Comparison of ENCODE assay signal across 15 mouse cellular contexts in genomic region chr5:123300496-123301034, GRCm38 (mm10). TPM values are rescaled to one million over a fixed set of nuclear protein-coding genes. Genes with fewer than 3 reads are reported as not detected.
A peak's percentile ranks its signal among the peaks of the same experiment; 100 is the strongest.
DNase-seq lines count a peak whose midpoint lies in the region; ATAC-seq and TF ChIP-seq lines count a peak whose summit lies in the region.
"Had no signal": no experiment of that assay in that cellular context is flagged by ENCODE, and none has a peak within 500 bp of the region (broad histone marks: within the 10 kb centered on the region; RNA-seq: fewer than 3 reads in every experiment).

No protein-coding gene starts in this region.

- no peak for DNase-seq in forebrain, embryonic 10.5 days (ENCODE audit: extremely low spot score, low spot score)
- DNase-seq in forebrain, postnatal 0 days, result no peak
- no peak for DNase-seq in limb, embryonic 10.5 days (ENCODE audit: low spot score)
- DNase-seq in spleen, postnatal 14 days (ENCODE audit: low spot score in 2 of 2), result no peak
- no peak for DNase-seq in thymus, postnatal 4 days
- DNase-seq: cerebellum, adult 8-10 months; gastrocnemius, adult 2 months; right cerebral cortex, postnatal 14 days; thymus, adult 2 months had no signal

- H3K27me3 ChIP-seq in forebrain, embryonic 10.5 days (ENCODE audit: poor library complexity, severe bottlenecking), result peaks cover 47% of the 10 kb centered on the region
- H3K27me3 ChIP-seq in forebrain, postnatal 0 days (ENCODE audit: insufficient read depth, low read length), result no peaks in the 10 kb centered on the region
- no peaks in the 10 kb centered on the region for H3K27me3 ChIP-seq in limb, embryonic 12.5 days
- H3K27me3 ChIP-seq in limb, embryonic 10.5 days (ENCODE audit: low read depth, poor library complexity, severe bottlenecking), result peaks cover 10% of the 10 kb centered on the region; the same call in 1 of the 2 replicates
- H3K27me3 ChIP-seq in forebrain, embryonic 15.5 days, result no peaks in the 10 kb centered on the region
- H3K27me3 ChIP-seq in neural tube, embryonic 13.5 days, result peaks cover 3% of the 10 kb centered on the region; the same call in 1 of the 2 replicates

- H3K9ac ChIP-seq in forebrain, postnatal 0 days, result no peak overlapping the region
- no peak overlapping the region for H3K9ac ChIP-seq in limb, embryonic 12.5 days (replicated peaks)
- no peak overlapping the region for H3K9ac ChIP-seq in forebrain, embryonic 15.5 days (replicated peaks)
- peak overlapping the region; percentile 44 for H3K9ac ChIP-seq in neural tube, embryonic 13.5 days
- H3K9ac ChIP-seq: liver, embryonic 12.5 days had no signal

- H3K9me3 ChIP-seq in forebrain, embryonic 10.5 days, result no peaks in the 10 kb centered on the region
- H3K9me3 ChIP-seq in forebrain, postnatal 0 days (ENCODE audit: low read length), result no peaks in the 10 kb centered on the region
- H3K9me3 ChIP-seq in limb, embryonic 12.5 days, result no peaks in the 10 kb centered on the region
- H3K9me3 ChIP-seq in limb, embryonic 10.5 days (replicated peaks), result no peaks in the 10 kb centered on the region
- no peaks in the 10 kb centered on the region for H3K9me3 ChIP-seq in forebrain, embryonic 15.5 days
- no peaks in the 10 kb centered on the region for H3K9me3 ChIP-seq in neural tube, embryonic 13.5 days
- H3K9me3 ChIP-seq: liver, embryonic 12.5 days had no signal

- ATAC-seq in forebrain, postnatal 0 days, result no peak
- no peak for ATAC-seq in limb, embryonic 12.5 days (ENCODE audit: insufficient number of reproducible peaks, insufficient read depth, low FRiP score, low TSS enrichment, low read depth)
- ATAC-seq in forebrain, embryonic 15.5 days (replicated peaks), result peak; percentile 21; the same call in 1 of the 2 replicates
- peak; percentile 59 for ATAC-seq in neural tube, embryonic 13.5 days (ENCODE audit: low read depth)
- ATAC-seq: liver, embryonic 12.5 days; Patski had no signal

- TF ChIP-seq CTCF in forebrain, postnatal 0 days (IDR thresholded peaks at IDR 0.05; ENCODE audit: low read depth), result no peak

- no peaks in the 10 kb centered on the region for H3K36me3 ChIP-seq in forebrain, embryonic 10.5 days (replicated peaks)
- no peaks in the 10 kb centered on the region for H3K36me3 ChIP-seq in forebrain, postnatal 0 days (ENCODE audit: insufficient read depth)
- no peaks in the 10 kb centered on the region for H3K36me3 ChIP-seq in limb, embryonic 12.5 days
- H3K36me3 ChIP-seq in limb, embryonic 10.5 days, result no peaks in the 10 kb centered on the region
- no peaks in the 10 kb centered on the region for H3K36me3 ChIP-seq in forebrain, embryonic 15.5 days
- no peaks in the 10 kb centered on the region for H3K36me3 ChIP-seq in neural tube, embryonic 13.5 days
- H3K36me3 ChIP-seq: liver, embryonic 12.5 days had no signal

- H3K4me1 ChIP-seq in forebrain, embryonic 10.5 days, result peaks cover 45% of the 10 kb centered on the region
- H3K4me1 ChIP-seq in forebrain, postnatal 0 days (ENCODE audit: insufficient read depth), result peaks cover 15% of the 10 kb centered on the region
- H3K4me1 ChIP-seq in limb, embryonic 12.5 days (replicated peaks), result peaks cover 26% of the 10 kb centered on the region
- H3K4me1 ChIP-seq in limb, embryonic 10.5 days, result peaks cover 22% of the 10 kb centered on the region
- H3K4me1 ChIP-seq in forebrain, embryonic 15.5 days, result peaks cover 33% of the 10 kb centered on the region
- H3K4me1 ChIP-seq in neural tube, embryonic 13.5 days (replicated peaks), result peaks cover 35% of the 10 kb centered on the region
- H3K4me1 ChIP-seq: liver, embryonic 12.5 days had no signal

- 83% methylated on average over 8 of the region's 8 CpGs for WGBS in forebrain, embryonic 10.5 days
- 39% methylated on average over 8 of the region's 8 CpGs for WGBS in forebrain, postnatal 0 days
- WGBS in limb, embryonic 12.5 days, result 50% methylated on average over 8 of the region's 8 CpGs
- WGBS in limb, embryonic 10.5 days, result 78% methylated on average over 8 of the region's 8 CpGs
- WGBS in forebrain, embryonic 15.5 days, result 35% methylated on average over 8 of the region's 8 CpGs
- WGBS in neural tube, embryonic 13.5 days, result 37% methylated on average over 8 of the region's 8 CpGs

- no peak overlapping the region for H3K4me2 ChIP-seq in forebrain, postnatal 0 days (ENCODE audit: low read depth)
- H3K4me2 ChIP-seq in limb, embryonic 12.5 days, result no peak overlapping the region
- no peak overlapping the region for H3K4me2 ChIP-seq in forebrain, embryonic 15.5 days (replicated peaks)
- no peak overlapping the region for H3K4me2 ChIP-seq in neural tube, embryonic 13.5 days
- H3K4me2 ChIP-seq: liver, embryonic 12.5 days had no signal

- no peak overlapping the region for H3K4me3 ChIP-seq in forebrain, embryonic 10.5 days
- no peak overlapping the region for H3K4me3 ChIP-seq in forebrain, postnatal 0 days (ENCODE audit: low read depth, low read length)
- H3K4me3 ChIP-seq in limb, embryonic 12.5 days (replicated peaks), result no peak overlapping the region
- no peak overlapping the region for H3K4me3 ChIP-seq in limb, embryonic 10.5 days
- H3K4me3 ChIP-seq in forebrain, embryonic 15.5 days, result no peak overlapping the region
- no peak overlapping the region for H3K4me3 ChIP-seq in neural tube, embryonic 13.5 days
- H3K4me3 ChIP-seq: gastrocnemius, adult 2 months; liver, embryonic 12.5 days had no signal

- H3K27ac ChIP-seq in forebrain, embryonic 10.5 days, result peak overlapping the region; percentile 18; the same call in 1 of the 2 replicates
- no peak overlapping the region for H3K27ac ChIP-seq in forebrain, postnatal 0 days (ENCODE audit: low read depth, low read length)
- peak overlapping the region; percentile 45; the same call in 1 of the 2 replicates for H3K27ac ChIP-seq in limb, embryonic 12.5 days
- H3K27ac ChIP-seq in limb, embryonic 10.5 days, result no peak overlapping the region
- H3K27ac ChIP-seq in forebrain, embryonic 15.5 days (replicated peaks), result peak overlapping the region; percentile 80
- peak overlapping the region; percentile 87 for H3K27ac ChIP-seq in neural tube, embryonic 13.5 days (replicated peaks)
- H3K27ac ChIP-seq: gastrocnemius, adult 2 months; liver, embryonic 12.5 days had no signal

RNA-seq across cellular contexts. Expression of gene Bcl7a, which starts 43.1 kb away (rescaled TPM):
- polyA plus RNA-seq in forebrain, embryonic 10.5 days (2016; fragmentation: Nextera tagmentation; extraction: Ambion mirVana), result 38.4 and 41.8 TPM in 2 replicates
- total RNA-seq in forebrain, postnatal 0 days (2014; rRNA removed), result 47.9 and 56.0 TPM in 2 replicates
- polyA plus RNA-seq in forebrain, postnatal 0 days (2015; fragmentation: Nextera tagmentation; extraction: Ambion mirVana), result 37.2 and 38.3 TPM in 2 replicates
- polyA plus RNA-seq in limb, embryonic 12.5 days (2016; fragmentation: Nextera tagmentation; extraction: Ambion mirVana), result 43.4 and 45.7 TPM in 2 replicates
- 35.8 and 38.8 TPM in 2 replicates for polyA plus RNA-seq in limb, embryonic 10.5 days (2016; fragmentation: Nextera tagmentation; extraction: Ambion mirVana)
- polyA plus RNA-seq in forebrain, embryonic 15.5 days (2015; fragmentation: Nextera tagmentation; extraction: Ambion mirVana), result 80.6 and 89.3 TPM in 2 replicates
- 47.4 and 52.6 TPM in 2 replicates for polyA plus RNA-seq in neural tube, embryonic 13.5 days (2015; fragmentation: Nextera tagmentation; extraction: Ambion mirVana)

RNA-seq across cellular contexts. Expression of gene Wdr66, which starts 48.7 kb away (rescaled TPM):
- 1.4 and 1.5 TPM in 2 replicates for polyA plus RNA-seq in forebrain, embryonic 10.5 days (2016; fragmentation: Nextera tagmentation; extraction: Ambion mirVana)
- total RNA-seq in forebrain, postnatal 0 days (2014; rRNA removed), result 1.8 and 4.4 TPM in 2 replicates
- 1.1 and 2.0 TPM in 2 replicates for polyA plus RNA-seq in forebrain, postnatal 0 days (2015; fragmentation: Nextera tagmentation; extraction: Ambion mirVana)
- polyA plus RNA-seq in limb, embryonic 12.5 days (2016; fragmentation: Nextera tagmentation; extraction: Ambion mirVana), result 0.44 TPM in 2 replicates
- polyA plus RNA-seq in limb, embryonic 10.5 days (2016; fragmentation: Nextera tagmentation; extraction: Ambion mirVana), result 0.16 and 0.20 TPM in 2 replicates
- polyA plus RNA-seq in forebrain, embryonic 15.5 days (2015; fragmentation: Nextera tagmentation; extraction: Ambion mirVana), result 2.7 TPM in 2 replicates
- 1.8 and 2.4 TPM in 2 replicates for polyA plus RNA-seq in neural tube, embryonic 13.5 days (2015; fragmentation: Nextera tagmentation; extraction: Ambion mirVana)
- total RNA-seq: hematopoietic stem cell, adult 5-6 weeks had no signal

Comparison
In these comparisons a context has a peak if more than half of its experiments do, and no peak if none do; other contexts are left out.
1. H3K27ac ChIP-seq: peak in forebrain, embryonic 10.5 days (single experiment), limb, embryonic 12.5 days (single experiment), forebrain, embryonic 15.5 days (single experiment) and neural tube, embryonic 13.5 days (single experiment); none in forebrain, postnatal 0 days (single experiment) and limb, embryonic 10.5 days (single experiment).
2. ATAC-seq: peak in forebrain, embryonic 15.5 days (single experiment) and neural tube, embryonic 13.5 days (single experiment); none in forebrain, postnatal 0 days (single experiment) and limb, embryonic 12.5 days (single experiment).